Comparison of ENCODE assay signal across 16 mouse cellular contexts in the genomic region with DNA sequence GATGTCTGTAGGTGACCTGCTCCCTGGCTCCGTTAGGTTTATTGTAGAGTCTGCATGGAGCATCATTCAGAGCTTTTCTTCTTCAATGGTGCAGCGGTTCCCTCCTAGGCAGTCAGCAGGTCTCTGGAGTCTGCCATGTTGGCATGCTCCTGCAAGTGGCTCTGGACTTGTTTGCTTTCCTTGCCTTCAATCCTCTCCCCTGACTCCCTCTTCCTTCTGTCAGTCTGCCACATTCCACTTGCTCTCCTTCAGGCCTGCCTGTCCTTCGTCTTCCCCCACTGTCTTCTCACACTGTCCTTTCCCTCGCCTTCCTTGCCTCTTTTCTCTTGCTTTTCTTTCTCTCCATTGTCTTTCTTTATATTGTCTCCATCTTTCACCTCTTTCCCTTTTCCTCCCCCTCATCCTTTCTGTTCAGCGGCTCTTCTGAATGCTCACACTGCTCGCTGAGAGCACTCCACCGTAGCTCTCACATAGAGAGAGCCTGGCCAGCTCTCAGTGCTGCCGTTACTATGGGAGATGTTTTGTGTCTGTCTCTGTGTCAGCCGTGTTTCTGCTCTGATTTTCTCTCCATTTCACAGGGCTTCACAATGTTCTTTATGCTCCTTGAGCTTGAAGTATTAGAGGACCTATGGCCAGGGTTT.
DNase-seq lines count a peak whose midpoint lies in the region; ATAC-seq lines count a peak whose summit lies in the region.
"Had no signal": no experiment of that assay in that cellular context is flagged by ENCODE, and none has a peak within 500 bp of the region (broad histone marks: within the 10 kb centered on the region; RNA-seq: fewer than 3 reads in every experiment).

No protein-coding gene starts in this region.

- no peak for ATAC-seq in heart, embryonic 12.5 days (ENCODE audit: insufficient number of reproducible peaks, low FRiP score)
- ATAC-seq in forebrain, embryonic 12.5 days (ENCODE audit: low FRiP score) = no peak
- ATAC-seq in hindbrain, embryonic 14.5 days (ENCODE audit: low FRiP score) = no peak
- ATAC-seq in midbrain, embryonic 16.5 days = peak; percentile 83; the same call in 1 of the 2 replicates

- no peak for DNase-seq in heart, postnatal 36 days
- DNase-seq in hindbrain, embryonic 14.5 days (ENCODE audit: low spot score) = no peak
- no peak for DNase-seq in adrenal gland, postnatal 14 days
- DNase-seq in retina, postnatal 1 day = no peak
- DNase-seq in frontal cortex, postnatal 10 days (ENCODE audit: low spot score in 2 of 2) = no peak
- DNase-seq: adrenal gland, postnatal 10 days; cerebellum, postnatal 25 days; lung, adult 2 months; thymus, postnatal 36 days had no signal

- WGBS in heart, embryonic 12.5 days = 61% methylated on average over 9 of the region's 9 CpGs
- WGBS in forebrain, embryonic 12.5 days = 27% methylated on average over 9 of the region's 9 CpGs
- WGBS in hindbrain, embryonic 14.5 days = 24% methylated on average over 9 of the region's 9 CpGs
- 23% methylated on average over 9 of the region's 9 CpGs for WGBS in midbrain, embryonic 16.5 days

- H3K9ac ChIP-seq in heart, embryonic 12.5 days = no peak overlapping the region
- H3K9ac ChIP-seq in forebrain, embryonic 12.5 days = peak overlapping the region; percentile 33; the same call in 1 of the 2 replicates
- no peak overlapping the region for H3K9ac ChIP-seq in hindbrain, embryonic 14.5 days
- H3K9ac ChIP-seq in midbrain, embryonic 16.5 days (ENCODE audit: low read depth, low read length) = 0 out of 2 replicates have a peak overlapping the region, but pooled peaks have one; percentile 20
- H3K9ac ChIP-seq: embryonic facial prominence, embryonic 13.5 days; kidney, embryonic 15.5 days; limb, embryonic 15.5 days had no signal

- no peak overlapping the region for H3K4me3 ChIP-seq in heart, embryonic 12.5 days
- H3K4me3 ChIP-seq in forebrain, embryonic 12.5 days (replicated peaks) = no peak overlapping the region
- H3K4me3 ChIP-seq in hindbrain, embryonic 14.5 days (replicated peaks; ENCODE audit: low read length) = no peak overlapping the region
- H3K4me3 ChIP-seq in midbrain, embryonic 16.5 days (ENCODE audit: low read depth, low read length) = no peak overlapping the region
- H3K4me3 ChIP-seq: embryonic facial prominence, embryonic 13.5 days; kidney, embryonic 15.5 days; limb, embryonic 15.5 days had no signal

- H3K27me3 ChIP-seq in heart, embryonic 12.5 days (replicated peaks) = no peaks in the 10 kb centered on the region
- H3K27me3 ChIP-seq in forebrain, embryonic 12.5 days = no peaks in the 10 kb centered on the region
- no peaks in the 10 kb centered on the region for H3K27me3 ChIP-seq in hindbrain, embryonic 14.5 days (ENCODE audit: control insufficient read depth, insufficient read depth, low read length)
- no peaks in the 10 kb centered on the region for H3K27me3 ChIP-seq in midbrain, embryonic 16.5 days (ENCODE audit: control insufficient read depth, insufficient read depth, low read depth, low read length)
- H3K27me3 ChIP-seq: embryonic facial prominence, embryonic 13.5 days; kidney, embryonic 15.5 days; limb, embryonic 15.5 days had no signal

- H3K4me2 ChIP-seq in heart, embryonic 12.5 days = 0 out of 2 replicates have a peak overlapping the region, but pooled peaks have one; percentile 14
- H3K4me2 ChIP-seq in forebrain, embryonic 12.5 days = peak overlapping the region; percentile 13
- no peak overlapping the region for H3K4me2 ChIP-seq in hindbrain, embryonic 14.5 days (replicated peaks)
- peak overlapping the region; percentile 17 for H3K4me2 ChIP-seq in midbrain, embryonic 16.5 days (ENCODE audit: low read length)
- H3K4me2 ChIP-seq: embryonic facial prominence, embryonic 13.5 days; kidney, embryonic 15.5 days; limb, embryonic 15.5 days had no signal

- 0 out of 2 replicates have a peak, but pooled peaks cover 8% of the 10 kb centered on the region for H3K4me1 ChIP-seq in heart, embryonic 12.5 days (replicated peaks)
- H3K4me1 ChIP-seq in forebrain, embryonic 12.5 days = peaks cover 41% of the 10 kb centered on the region
- H3K4me1 ChIP-seq in hindbrain, embryonic 14.5 days (replicated peaks; ENCODE audit: control insufficient read depth, insufficient read depth, low read length) = 0 out of 2 replicates have a peak, but pooled peaks cover 2% of the 10 kb centered on the region
- H3K4me1 ChIP-seq in midbrain, embryonic 16.5 days (ENCODE audit: control insufficient read depth, insufficient read depth, low read length) = peaks cover 10% of the 10 kb centered on the region
- H3K4me1 ChIP-seq: embryonic facial prominence, embryonic 13.5 days; kidney, embryonic 15.5 days; limb, embryonic 15.5 days had no signal

- intact Hi-C loops in heart, postnatal 36 days (cut with DNase I) = no loop called here

- H3K9me3 ChIP-seq in heart, embryonic 12.5 days (replicated peaks) = 0 out of 2 replicates have a peak, but pooled peaks cover 2% of the 10 kb centered on the region
- H3K9me3 ChIP-seq in forebrain, embryonic 12.5 days = 0 out of 2 replicates have a peak, but pooled peaks cover 3% of the 10 kb centered on the region
- H3K9me3 ChIP-seq in hindbrain, embryonic 14.5 days (ENCODE audit: control insufficient read depth, low read length) = no peaks in the 10 kb centered on the region
- H3K9me3 ChIP-seq in midbrain, embryonic 16.5 days (replicated peaks; ENCODE audit: control insufficient read depth, low read length, poor library complexity, severe bottlenecking) = no peaks in the 10 kb centered on the region
- H3K9me3 ChIP-seq: embryonic facial prominence, embryonic 13.5 days; kidney, embryonic 15.5 days; limb, embryonic 15.5 days had no signal

- H3K36me3 ChIP-seq in heart, embryonic 12.5 days = 0 out of 2 replicates have a peak, but pooled peaks cover 3% of the 10 kb centered on the region
- H3K36me3 ChIP-seq in forebrain, embryonic 12.5 days (replicated peaks) = no peaks in the 10 kb centered on the region
- H3K36me3 ChIP-seq in hindbrain, embryonic 14.5 days (replicated peaks; ENCODE audit: control insufficient read depth, insufficient read depth) = no peaks in the 10 kb centered on the region
- H3K36me3 ChIP-seq in midbrain, embryonic 16.5 days (ENCODE audit: control insufficient read depth, insufficient read depth, low read length) = no peaks in the 10 kb centered on the region
- H3K36me3 ChIP-seq: embryonic facial prominence, embryonic 13.5 days; kidney, embryonic 15.5 days; limb, embryonic 15.5 days had no signal

- H3K27ac ChIP-seq in heart, embryonic 12.5 days (ENCODE audit: poor library complexity, severe bottlenecking) = no peak overlapping the region
- peak overlapping the region; percentile 76 for H3K27ac ChIP-seq in forebrain, embryonic 12.5 days
- peak overlapping the region; percentile 7 for H3K27ac ChIP-seq in hindbrain, embryonic 14.5 days
- H3K27ac ChIP-seq in midbrain, embryonic 16.5 days (ENCODE audit: low read length) = peak overlapping the region; percentile 62
- H3K27ac ChIP-seq: embryonic facial prominence, embryonic 13.5 days; kidney, embryonic 15.5 days; limb, embryonic 15.5 days; stomach, postnatal 0 days had no signal

Comparison
In these comparisons a context has a peak if more than half of its experiments do, and no peak if none do; other contexts are left out.
1. H3K9ac ChIP-seq: peak in forebrain, embryonic 12.5 days (single experiment) and midbrain, embryonic 16.5 days (single experiment); none in heart, embryonic 12.5 days (single experiment) and hindbrain, embryonic 14.5 days (single experiment).